Mouse (Mus musculus) forebrain, embryonic 14.5 days (tissue): ENCODE measurements at regions not wholly inside any gene's neighbourhood (a gene's known extent, or its start where the extent isn't known, plus 50 kb on each side); places are given as distances from the start of the nearest gene placed in this dataset.

Source experiments
- ATAC-seq: fragments of 200-750 bp; cut with Nextera tagmentation; 2 replicates; pipeline ENCODE4 v1.8.0; 2017; ENCODE audit warnings: mild to moderate bottlenecking, moderate library complexity
- DNase-seq: peaks from one replicate; pipeline ENCODE4 v3.0.0-alpha.2; 2015; ENCODE audit warnings: low spot score
- H3K27ac ChIP-seq: fragments of 300-500 bp; sonication (generic); 2 replicates; pipeline ENCODE4 v1.5.1; 2014; ENCODE audit warnings: low read depth, mild to moderate bottlenecking, control low read depth, low read length, moderate library complexity
- H3K27me3 ChIP-seq: fragments of 300-500 bp; sonication (generic); replicated peaks from 2 replicates; pipeline ENCODE4 v1.6.1; 2014; ENCODE audit warnings: low read length, control low read depth, mixed read lengths; ENCODE audit not compliant: control insufficient read depth, insufficient read depth
- H3K36me3 ChIP-seq: fragments of 300-500 bp; sonication (generic); 2 replicates; pipeline ENCODE4 v1.6.1; 2014; ENCODE audit warnings: low read length, control low read depth; ENCODE audit not compliant: control insufficient read depth, insufficient read depth
- H3K4me1 ChIP-seq: fragments of 300-500 bp; sonication (generic); 2 replicates; pipeline ENCODE4 v1.6.1; 2014; ENCODE audit warnings: antibody characterized with exemption, low read length, control low read depth; ENCODE audit not compliant: control insufficient read depth, insufficient read depth
- H3K4me2 ChIP-seq: fragments of 300-500 bp; sonication (generic); 2 replicates; pipeline ENCODE4 v1.6.1; 2014; ENCODE audit warnings: mild to moderate bottlenecking, control low read depth, low read length
- H3K4me3 ChIP-seq: fragments of 300-500 bp; sonication (generic); 2 replicates; pipeline ENCODE4 v1.5.1; 2014; ENCODE audit warnings: low read depth, low read length, control low read depth
- H3K9ac ChIP-seq: fragments of 300-500 bp; sonication (generic); 2 replicates; pipeline ENCODE4 v1.6.1; 2014; ENCODE audit warnings: mild to moderate bottlenecking, low read length, control low read depth, moderate library complexity
- H3K9me3 ChIP-seq: fragments of 300-500 bp; sonication (generic); replicated peaks from 2 replicates; pipeline ENCODE4 v1.6.1; 2016; ENCODE audit warnings: low read length, control low read depth, mixed read lengths; ENCODE audit not compliant: control insufficient read depth
- WGBS: fragments of 180-500 bp; shearing (Covaris S2); extraction: QIAGEN DNeasy Blood & Tissue Kit; methylation state at CpG from one replicate; pipeline ENCODE4 v1.1.7; 2014; 5-methylcytosine and 5-hydroxymethylcytosine counted together

DNA sequence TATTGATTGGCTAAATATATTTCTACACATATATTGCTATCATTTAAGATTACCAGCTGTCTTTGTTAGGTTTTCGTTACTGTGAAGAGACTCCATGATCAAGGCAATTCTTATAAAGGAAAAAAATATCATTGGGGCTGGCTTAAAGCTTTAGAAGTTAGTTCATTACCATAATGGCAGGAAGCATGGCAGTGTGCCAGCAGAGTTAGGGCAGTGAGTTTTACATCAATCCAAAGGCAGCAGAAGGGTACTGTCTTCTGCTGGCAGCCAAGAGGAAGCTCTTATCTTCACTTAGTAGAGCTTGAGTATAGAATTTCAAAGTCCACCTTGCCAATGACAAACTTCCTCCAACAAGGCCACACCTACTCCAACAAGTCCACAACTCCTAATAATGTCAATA is 1744.6 kb upstream of the Adgrl3 start:
- no peak overlapping the region for H3K4me2 ChIP-seq
- H3K27ac ChIP-seq: no peak overlapping the region
- no peaks in the 10 kb centered on the region for H3K36me3 ChIP-seq
- DNase-seq (peak; percentile 68), ATAC-seq (peak; percentile 55; the same call in 1 of the 2 replicates)
- no peak overlapping the region for H3K4me3 ChIP-seq
- no peaks in the 10 kb centered on the region for H3K4me1 ChIP-seq
- 43% methylated on average over 1 of the region's 1 CpGs for WGBS
- H3K27me3 ChIP-seq: no peaks in the 10 kb centered on the region
- H3K9ac ChIP-seq: no peak overlapping the region
- no peaks in the 10 kb centered on the region for H3K9me3 ChIP-seq

- WGBS: 88% methylated on average over 4 of the region's 4 CpGs
- Histone ChIP-seq H3K4me2 (no peak overlapping the region), H3K4me3 (no peak overlapping the region), H3K4me1 (no peaks in the 10 kb centered on the region), H3K27ac (no peak overlapping the region), H3K9me3 (no peaks in the 10 kb centered on the region), H3K9ac (no peak overlapping the region), H3K36me3 (no peaks in the 10 kb centered on the region), H3K27me3 (no peaks in the 10 kb centered on the region)
- DNase-seq (peak; percentile 32), ATAC-seq (no peak)
These were observed 1719.8 kb upstream of the Adgrl3 start for GRCm38 (mm10) chr5:79300001-79300723.

GRCm38 (mm10) chr5:79306181-79306580 is 1713.8 kb upstream of the Adgrl3 start:
- Histone ChIP-seq H3K4me1 (no peaks in the 10 kb centered on the region), H3K36me3 (no peaks in the 10 kb centered on the region), H3K4me3 (no peak overlapping the region), H3K9ac (no peak overlapping the region), H3K9me3 (no peaks in the 10 kb centered on the region), H3K27ac (no peak overlapping the region), H3K27me3 (no peaks in the 10 kb centered on the region), H3K4me2 (no peak overlapping the region)
- peak; percentile 21 for DNase-seq
- no peak for ATAC-seq
